Mouse (Mus musculus): ENCODE results near the gene Lsp1. TPM values are rescaled to one million over a fixed set of nuclear protein-coding genes. Genes with fewer than 3 reads are reported as not detected.

Gene Lsp1
- total RNA-seq, 2 experiments from 2014 or later = 25.8 to 47.3 TPM

DNA sequence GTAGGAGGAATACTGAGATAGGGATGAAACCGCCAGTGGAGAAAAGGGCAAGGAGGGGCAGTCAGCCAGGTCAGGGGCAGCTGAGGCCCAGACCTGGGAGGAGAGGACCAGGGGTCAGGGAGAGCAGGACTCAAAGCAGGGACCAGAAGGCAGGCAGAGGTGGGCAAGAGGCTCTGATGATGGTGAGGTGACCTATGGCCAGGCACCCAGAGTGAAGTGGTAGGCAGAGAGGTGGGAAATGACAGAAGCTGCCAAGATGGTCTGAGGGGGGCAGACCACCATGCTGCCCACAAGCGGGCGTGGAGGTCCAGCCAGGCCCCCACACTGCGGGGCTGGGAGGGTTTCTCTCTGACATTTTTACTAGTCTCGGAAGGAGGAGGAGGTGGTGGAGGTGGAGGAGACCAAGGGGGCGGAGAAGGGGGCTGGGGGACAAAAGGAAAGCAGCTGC is 10.8 kb downstream of the Lsp1 start:
- intact Hi-C loops (cut with DNase I) = no loop called here
- peak; percentile 45 for DNase-seq
- H3K4me3 ChIP-seq = peak overlapping the region; percentile 31
- no peak for TF ChIP-seq CTCF (IDR thresholded peaks at IDR 0.05)
- peak overlapping the region; percentile 81 for H3K27ac ChIP-seq

GRCm38 (mm10) chr7:142471884-142472570 is 11.4 kb downstream of the Lsp1 start:
- Histone ChIP-seq H3K27ac (peak overlapping the region; percentile 81), H3K4me3 (peak overlapping the region; percentile 31)
- peak; percentile 82 for DNase-seq
- no peak for TF ChIP-seq CTCF (IDR thresholded peaks at IDR 0.05)
- intact Hi-C loops (cut with DNase I) = no loop called here

- H3K4me3 ChIP-seq = peak overlapping the region; percentile 31
- intact Hi-C loops (cut with DNase I) = no loop called here
- no peak for TF ChIP-seq CTCF (IDR thresholded peaks at IDR 0.05)
- peak; percentile 21 for DNase-seq
- H3K27ac ChIP-seq = peak overlapping the region; percentile 81
These were observed 12.3 kb downstream of the Lsp1 start for GRCm38 (mm10) chr7:142472936-142473335.

GRCm38 (mm10) chr7:142473476-142473875 is 12.9 kb downstream of the Lsp1 start:
- intact Hi-C loops (cut with DNase I) = no loop called here
- peak; percentile 14 for DNase-seq
- peak overlapping the region; percentile 31 for H3K4me3 ChIP-seq
- no peak for TF ChIP-seq CTCF (IDR thresholded peaks at IDR 0.05)
- peak overlapping the region; percentile 81 for H3K27ac ChIP-seq

- TF ChIP-seq CTCF (IDR thresholded peaks at IDR 0.05) = no peak
- DNase-seq = peak; percentile 86
- intact Hi-C loops (cut with DNase I) = no loop called here
- Histone ChIP-seq H3K27ac (peak overlapping the region; percentile 89), H3K4me3 (peak overlapping the region; percentile 73)
These were observed 14.2 kb downstream of the Lsp1 start for GRCm38 (mm10) chr7:142474799-142475198.

- DNase-seq = peak; percentile 25
- Histone ChIP-seq H3K27ac (peak overlapping the region; percentile 89), H3K4me3 (peak overlapping the region; percentile 73)
- intact Hi-C loops (cut with DNase I) = no loop called here
- no peak for TF ChIP-seq CTCF (IDR thresholded peaks at IDR 0.05)
These were observed 15.0 kb downstream of the Lsp1 start for GRCm38 (mm10) chr7:142475641-142476040.

DNA sequence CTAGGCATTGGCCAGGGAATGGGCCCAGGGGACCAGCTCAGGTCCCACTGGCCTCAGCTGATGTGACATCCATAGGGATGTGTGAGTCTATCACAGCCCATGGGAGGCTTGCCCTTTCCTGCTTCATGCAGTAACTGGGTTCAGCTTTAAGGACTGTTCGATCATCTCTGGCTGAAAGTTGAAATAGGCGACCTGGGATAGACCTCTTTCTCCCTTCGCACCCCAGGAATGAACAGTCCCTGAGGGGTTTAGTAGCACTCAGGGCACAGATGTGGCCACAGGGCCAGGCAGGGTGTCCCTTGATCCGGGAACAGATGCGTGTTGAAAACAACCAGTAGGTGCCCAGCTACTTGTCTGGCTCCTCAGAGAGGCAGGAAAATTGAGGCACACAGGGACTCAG is 15.7 kb downstream of the Lsp1 start:
- intact Hi-C loops (cut with DNase I) = no loop called here
- peak; percentile 16 for DNase-seq
- no peak for TF ChIP-seq CTCF (IDR thresholded peaks at IDR 0.05)
- H3K27ac ChIP-seq = peak overlapping the region; percentile 89
- H3K4me3 ChIP-seq = peak overlapping the region; percentile 73

DNA sequence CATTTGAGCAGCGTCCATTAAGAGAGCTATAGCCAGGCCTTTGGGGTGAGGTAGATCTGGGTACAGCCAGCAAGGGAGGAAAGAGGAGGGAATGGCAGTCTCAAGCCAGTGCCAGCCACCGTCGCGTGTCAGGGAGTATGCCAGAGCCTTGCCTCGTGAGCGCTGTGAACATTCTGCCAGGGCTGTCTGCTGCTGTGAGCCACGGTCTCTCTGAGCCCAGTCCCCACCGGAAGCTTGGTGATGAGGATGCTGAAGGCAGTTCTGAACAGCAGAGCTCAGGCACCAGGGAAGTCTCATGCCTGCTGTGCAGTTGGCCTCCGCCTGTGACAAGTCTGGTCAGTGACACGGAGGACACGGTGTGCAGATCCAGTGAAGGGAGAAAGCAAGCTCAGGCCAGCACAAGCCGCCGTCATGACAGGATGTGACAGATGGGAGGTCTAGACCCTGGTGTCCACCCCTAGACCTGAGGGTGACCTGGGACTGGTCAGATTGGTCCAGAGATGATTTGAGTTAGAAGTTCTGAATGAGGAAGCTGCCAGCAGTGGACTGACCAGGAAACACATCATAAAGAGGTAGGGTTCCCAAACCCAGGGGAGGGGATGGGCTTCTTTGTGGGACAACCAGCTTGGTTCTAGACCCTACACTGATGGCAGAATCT is 16.3 kb downstream of the Lsp1 start:
- Histone ChIP-seq H3K27ac (peak overlapping the region; percentile 89), H3K4me3 (peak overlapping the region; percentile 73)
- TF ChIP-seq CTCF (IDR thresholded peaks at IDR 0.05) = no peak
- DNase-seq = peak; percentile 76
- intact Hi-C loops (cut with DNase I) = no loop called here

- peak; percentile 33 for DNase-seq
- Histone ChIP-seq H3K4me3 (peak overlapping the region; percentile 73), H3K27ac (peak overlapping the region; percentile 89)
- intact Hi-C loops (cut with DNase I) = no loop called here
- TF ChIP-seq CTCF (IDR thresholded peaks at IDR 0.05) = no peak
These were observed 17.4 kb downstream of the Lsp1 start for GRCm38 (mm10) chr7:142478001-142478400.

DNA sequence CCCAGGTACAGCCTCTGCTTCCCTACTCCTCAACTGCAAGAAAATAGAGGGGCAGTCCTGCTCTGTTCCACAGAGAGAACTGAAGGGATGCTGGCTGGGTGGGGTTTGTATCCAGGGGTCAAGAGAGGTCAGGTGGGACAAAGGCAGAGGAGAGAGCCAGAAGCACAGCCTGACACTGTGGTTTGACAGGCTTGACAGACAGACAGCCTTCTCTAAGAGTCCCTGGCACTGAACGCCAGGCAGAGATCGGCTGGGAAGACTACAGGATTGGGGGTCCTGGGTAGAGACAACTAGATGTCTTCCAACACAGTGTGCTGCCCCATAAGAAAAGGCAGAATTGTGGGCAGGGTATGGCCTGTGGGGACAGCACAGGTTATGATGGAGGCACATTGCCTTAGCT is 18.0 kb downstream of the Lsp1 start:
- DNase-seq = peak; percentile 26
- peak overlapping the region; percentile 73 for H3K4me3 ChIP-seq
- intact Hi-C loops (cut with DNase I) = no loop called here
- peak overlapping the region; percentile 89 for H3K27ac ChIP-seq
- TF ChIP-seq CTCF (IDR thresholded peaks at IDR 0.05) = no peak

DNA sequence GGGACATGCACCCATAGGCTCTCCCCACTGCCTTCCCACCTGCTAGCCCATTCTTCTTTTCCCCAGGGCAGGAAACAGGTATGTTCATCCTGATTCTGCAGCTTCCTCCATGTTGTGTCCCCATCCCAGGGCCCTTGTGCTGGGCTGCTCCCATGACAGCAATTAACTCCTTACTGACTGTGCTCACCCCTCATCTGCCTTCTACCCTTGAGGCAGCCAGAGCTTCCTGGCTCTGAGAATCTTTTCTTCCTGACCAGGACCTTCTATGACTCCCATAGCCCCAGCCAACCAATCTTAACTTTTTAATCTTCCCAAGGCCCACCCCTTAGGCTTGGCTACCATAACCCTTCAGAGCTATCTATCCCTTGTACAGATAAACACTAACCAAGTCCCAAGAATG is 18.7 kb downstream of the Lsp1 start:
- Histone ChIP-seq H3K4me3 (peak overlapping the region; percentile 73), H3K27ac (peak overlapping the region; percentile 98)
- TF ChIP-seq CTCF (IDR thresholded peaks at IDR 0.05) = no peak
- intact Hi-C loops (cut with DNase I) = no loop called here
- DNase-seq = peak; percentile 21

DNA sequence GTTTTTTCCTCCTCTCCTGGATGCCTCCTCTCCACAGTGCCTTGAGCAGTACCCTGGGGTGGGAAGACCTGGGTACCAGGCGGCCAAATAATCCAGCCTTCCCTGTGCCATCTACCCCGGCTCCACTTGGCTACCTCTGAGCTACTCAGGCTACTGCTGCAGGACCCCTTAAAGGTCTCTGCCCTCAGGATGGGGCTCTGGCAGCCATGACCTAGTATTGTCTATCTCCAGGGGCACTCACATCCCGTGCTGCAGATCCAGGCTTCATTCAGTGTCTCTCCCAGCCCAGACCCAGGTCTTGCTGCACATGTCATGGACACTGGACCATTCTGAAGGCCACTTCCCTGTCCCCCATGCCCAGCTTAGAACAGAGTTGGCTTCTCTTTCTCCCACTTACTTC is 19.3 kb downstream of the Lsp1 start:
- DNase-seq = peak; percentile 21
- Histone ChIP-seq H3K4me3 (peak overlapping the region; percentile 73), H3K27ac (peak overlapping the region; percentile 98)
- intact Hi-C loops (cut with DNase I) = loop anchor here (2.0 kb wide), 1 partner anchor 53 kb away; the partner anchor contains the start of gene Mrpl23
- no peak for TF ChIP-seq CTCF (IDR thresholded peaks at IDR 0.05)

DNA sequence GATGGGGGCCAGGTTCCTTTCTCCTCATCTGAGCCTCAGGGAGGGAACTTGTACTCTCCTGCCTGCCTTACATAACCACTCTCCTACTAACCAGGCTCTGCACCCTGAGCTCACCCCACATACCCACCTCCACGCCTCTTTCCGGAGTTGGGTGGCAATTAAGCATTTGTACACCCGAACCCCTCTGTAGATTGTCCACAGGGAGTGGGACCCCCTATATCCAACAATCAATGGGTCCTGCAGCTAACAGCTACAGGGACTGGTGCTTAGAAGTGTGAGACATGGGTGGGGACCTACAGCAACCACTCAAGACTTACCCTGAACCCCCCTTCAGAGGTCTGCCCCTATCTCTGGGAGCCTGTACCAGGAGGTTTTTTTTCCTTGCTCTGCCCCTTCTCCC is 20.1 kb downstream of the Lsp1 start:
- Histone ChIP-seq H3K4me3 (peak overlapping the region; percentile 73), H3K27ac (peak overlapping the region; percentile 98)
- intact Hi-C loops (cut with DNase I) = loop anchor here (2.0 kb wide), 1 partner anchor 52 kb away; the partner anchor contains the start of gene Mrpl23
- TF ChIP-seq CTCF (IDR thresholded peaks at IDR 0.05) = no peak
- DNase-seq = peak; percentile 31

Data from gastrocnemius, adult 2 months (tissue).